Mouse (Mus musculus): ENCODE data around the gene Rnf182.

Rnf182 gene

DNA sequence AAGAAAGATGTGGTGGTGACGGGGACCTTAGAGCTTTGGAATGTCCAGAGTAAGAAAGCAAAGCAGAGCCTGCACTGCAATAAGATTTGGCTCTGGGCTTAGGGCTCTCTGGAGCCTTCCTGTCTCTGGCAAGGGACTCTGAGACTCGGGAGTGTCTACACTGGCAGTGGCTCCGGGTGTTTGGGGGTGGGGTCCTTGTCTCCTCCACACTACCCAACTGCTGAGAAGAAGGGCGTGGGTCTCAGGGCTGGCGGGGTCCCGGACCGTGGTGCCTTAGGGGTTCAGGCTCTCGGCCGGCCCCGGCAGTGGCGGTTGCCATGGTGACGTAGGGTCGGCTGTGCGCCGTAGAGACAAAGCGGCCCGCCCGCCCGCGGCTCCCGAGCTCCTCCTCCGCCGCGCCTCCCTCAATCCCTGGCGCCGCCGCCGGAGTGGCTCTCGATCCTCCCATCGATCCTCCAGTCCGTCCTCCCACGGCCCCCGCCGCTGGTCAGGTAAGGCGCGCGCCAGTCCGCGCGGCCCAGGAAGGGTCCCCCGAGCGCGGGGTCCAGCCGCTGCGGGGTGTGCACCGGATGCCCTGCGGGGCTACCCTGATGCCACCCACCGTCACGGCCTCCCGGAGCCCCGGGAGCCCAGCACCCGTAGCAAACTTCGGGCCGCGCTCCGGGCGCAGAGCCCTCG, at the start of gene Rnf182:
Gene Rnf182 (plus strand): TSS at position 134 of the 678 bp plus-strand sequence.
- peak; percentile 34 for DNase-seq

GRCm38 (mm10) chr13:43566184-43566583, 49.3 kb upstream of the Rnf182 start:
- DNase-seq, result no peak

DNA sequence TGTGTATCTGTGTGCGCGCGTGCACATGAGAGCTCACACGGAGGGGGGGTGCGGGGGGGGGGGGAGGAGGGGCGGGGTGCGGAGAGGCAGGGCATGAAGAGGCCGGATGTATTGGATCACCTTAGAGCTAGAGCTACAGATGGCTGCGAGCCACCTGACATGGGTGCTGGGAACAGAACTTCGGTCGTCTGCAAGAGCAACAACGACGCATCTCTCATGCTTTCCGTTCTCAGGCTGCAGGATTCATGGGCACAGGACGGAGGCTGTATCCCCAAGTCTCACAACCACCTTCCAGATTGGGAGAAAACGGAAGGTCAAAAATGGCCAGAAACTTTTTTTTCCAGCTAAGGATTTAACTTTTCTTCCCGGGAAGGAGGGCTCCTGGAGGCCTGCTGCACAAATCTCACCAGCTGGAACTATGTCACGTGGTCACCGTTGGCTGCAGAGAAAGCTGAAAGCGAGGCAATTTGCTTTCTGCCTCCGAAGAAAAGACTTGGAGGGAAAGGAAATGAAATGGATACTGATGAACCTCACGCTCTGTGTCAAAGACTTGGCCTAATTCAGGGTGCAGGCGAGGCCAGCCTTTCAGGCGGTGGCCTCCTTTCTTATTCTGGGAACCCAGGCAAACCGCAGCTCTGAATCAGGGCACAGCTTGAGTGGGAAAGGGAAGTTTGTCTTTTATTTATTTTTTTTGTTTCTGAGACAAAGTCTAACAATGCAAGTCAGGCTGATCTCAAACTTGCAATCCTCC, 48.2 kb upstream of the Rnf182 start:
- DNase-seq, result no peak

- no peak for DNase-seq
These were observed 41.5 kb upstream of the Rnf182 start for GRCm38 (mm10) chr13:43573979-43574378.

DNA sequence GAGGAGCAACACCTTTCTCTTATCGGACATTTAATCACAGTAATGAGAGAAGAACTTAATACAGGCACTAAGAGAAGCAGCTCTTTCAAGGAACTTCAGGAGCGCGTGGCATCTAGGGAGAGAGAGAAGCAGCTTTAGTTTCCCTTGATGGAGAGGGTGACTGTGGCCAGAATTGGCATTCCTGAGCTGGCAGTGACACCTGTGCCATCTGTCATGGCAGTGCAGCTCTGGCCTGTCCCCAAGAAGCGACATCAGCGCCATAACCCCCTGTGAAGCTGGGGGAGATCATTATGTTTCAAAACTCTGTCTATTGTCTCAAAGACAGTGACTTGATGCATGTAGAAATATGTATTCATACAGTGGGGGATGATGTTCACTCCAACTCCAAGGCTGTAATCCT, 40.1 kb upstream of the Rnf182 start:
- DNase-seq, result no peak

DNA sequence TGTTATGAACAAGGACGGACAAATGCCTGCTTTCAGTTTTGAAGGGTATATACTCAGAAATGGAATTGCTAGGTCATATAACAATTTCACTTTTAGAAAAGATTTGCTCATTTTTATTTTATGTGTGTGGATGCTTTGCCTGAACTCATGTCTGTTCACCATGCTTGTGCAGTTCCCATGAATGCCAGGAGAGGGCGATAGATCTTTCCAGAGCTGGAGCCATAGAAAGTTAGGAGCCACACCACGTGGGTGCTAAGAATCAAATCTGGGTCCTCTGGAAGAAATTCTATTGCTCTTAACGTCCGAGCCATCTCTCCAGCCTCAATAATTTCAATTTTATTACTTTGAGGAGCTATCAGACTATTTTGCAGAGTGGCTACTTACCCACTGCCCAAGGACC, 38.3 kb upstream of the Rnf182 start:
- DNase-seq, result no peak

GRCm38 (mm10) chr13:43577766-43578165, 37.7 kb upstream of the Rnf182 start:
- no peak for DNase-seq

- no peak for DNase-seq
These were observed 35.8 kb upstream of the Rnf182 start for GRCm38 (mm10) chr13:43579740-43580139.

DNA sequence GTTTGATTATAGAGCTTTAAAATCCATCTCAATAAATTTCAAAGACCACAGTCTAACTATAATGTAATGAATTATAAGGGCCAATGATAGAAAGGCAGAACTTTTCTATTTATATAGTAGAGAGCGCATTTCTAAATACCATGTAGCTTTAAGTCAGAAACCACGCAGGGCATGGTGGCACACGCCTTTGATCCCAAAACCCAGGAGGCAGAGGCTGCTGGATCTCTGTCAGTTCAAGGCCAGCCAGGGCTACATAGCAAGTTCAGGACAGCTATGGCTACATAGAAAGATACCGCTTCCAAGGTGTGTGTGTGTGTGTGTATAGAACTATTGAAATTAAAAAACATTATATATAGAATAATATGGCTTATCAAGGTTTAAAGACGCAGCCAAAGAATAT, 34.8 kb upstream of the Rnf182 start:
- no peak for DNase-seq

- DNase-seq, result no peak
These were observed 32.5 kb upstream of the Rnf182 start for GRCm38 (mm10) chr13:43582961-43583360.

GRCm38 (mm10) chr13:43583504-43583903, 32.0 kb upstream of the Rnf182 start:
- no peak for DNase-seq

- no peak for DNase-seq
These were observed 30.2 kb upstream of the Rnf182 start for GRCm38 (mm10) chr13:43585335-43585734.

DNA sequence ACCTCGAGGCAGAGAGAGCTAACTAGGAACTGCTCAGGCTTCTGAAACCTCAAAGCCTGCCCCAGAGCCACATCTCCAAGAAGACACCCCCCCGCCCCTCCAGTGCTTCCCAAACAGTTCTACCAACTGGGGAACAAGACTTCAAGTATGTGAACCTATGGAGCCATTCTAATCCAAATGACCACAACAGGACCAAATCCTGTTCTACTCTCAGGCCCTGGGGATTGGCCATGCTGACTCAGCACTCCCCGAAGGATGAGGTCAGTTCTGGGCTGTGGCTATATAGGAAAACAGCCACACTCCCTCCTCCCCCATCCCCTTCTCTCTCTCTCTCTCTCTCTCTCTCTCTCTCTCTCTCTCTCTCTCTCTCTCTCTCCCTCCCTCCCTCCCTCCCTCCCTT, 28.5 kb upstream of the Rnf182 start:
- DNase-seq, result no peak

DNA sequence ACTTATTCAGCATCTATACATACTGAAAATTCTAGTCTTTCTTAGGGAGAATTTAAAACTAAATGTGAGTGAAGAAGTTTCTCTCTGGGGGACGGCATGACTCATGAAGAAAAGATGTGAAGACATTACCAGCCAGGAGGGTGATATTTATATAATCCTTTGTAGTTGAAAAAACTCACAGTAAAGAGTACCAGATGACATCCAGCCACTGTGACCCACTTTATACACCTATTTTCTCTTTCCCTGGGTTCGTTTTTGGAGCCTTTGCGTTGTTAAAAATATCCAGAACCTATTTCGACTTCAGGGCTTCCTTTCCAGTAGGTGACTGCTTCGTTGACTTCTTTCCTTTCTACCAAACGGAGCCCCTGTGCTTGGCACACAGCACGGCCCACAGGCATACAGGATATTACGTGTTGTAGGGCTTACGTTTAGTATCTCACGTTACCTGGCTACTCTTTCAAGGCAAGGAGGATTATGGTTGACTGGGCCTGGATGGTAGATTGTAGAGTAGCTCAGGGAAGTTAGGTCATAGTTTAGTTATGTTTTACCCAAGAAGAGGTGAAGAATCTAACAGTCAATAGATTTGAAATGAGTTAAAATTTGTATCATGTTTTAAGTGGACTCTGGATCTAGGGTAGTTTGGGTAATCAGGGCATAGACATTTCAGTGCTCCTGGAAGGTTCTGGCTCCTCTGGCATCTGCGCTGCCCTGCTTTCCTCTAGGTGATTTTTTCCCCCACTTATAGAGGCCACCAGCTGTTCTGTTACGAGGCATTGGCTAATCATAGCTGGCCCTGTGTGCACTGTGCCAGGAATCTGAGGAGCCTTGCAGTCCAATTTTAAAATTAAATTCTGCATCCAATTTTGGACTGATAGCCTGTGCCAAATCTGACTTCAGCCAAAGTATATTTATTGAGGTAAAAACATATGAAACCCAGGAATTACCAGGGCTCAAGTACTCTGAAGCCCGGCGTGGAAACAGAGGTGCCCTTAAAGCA, 27.4 kb upstream of the Rnf182 start:
- DNase-seq, result no peak

DNA sequence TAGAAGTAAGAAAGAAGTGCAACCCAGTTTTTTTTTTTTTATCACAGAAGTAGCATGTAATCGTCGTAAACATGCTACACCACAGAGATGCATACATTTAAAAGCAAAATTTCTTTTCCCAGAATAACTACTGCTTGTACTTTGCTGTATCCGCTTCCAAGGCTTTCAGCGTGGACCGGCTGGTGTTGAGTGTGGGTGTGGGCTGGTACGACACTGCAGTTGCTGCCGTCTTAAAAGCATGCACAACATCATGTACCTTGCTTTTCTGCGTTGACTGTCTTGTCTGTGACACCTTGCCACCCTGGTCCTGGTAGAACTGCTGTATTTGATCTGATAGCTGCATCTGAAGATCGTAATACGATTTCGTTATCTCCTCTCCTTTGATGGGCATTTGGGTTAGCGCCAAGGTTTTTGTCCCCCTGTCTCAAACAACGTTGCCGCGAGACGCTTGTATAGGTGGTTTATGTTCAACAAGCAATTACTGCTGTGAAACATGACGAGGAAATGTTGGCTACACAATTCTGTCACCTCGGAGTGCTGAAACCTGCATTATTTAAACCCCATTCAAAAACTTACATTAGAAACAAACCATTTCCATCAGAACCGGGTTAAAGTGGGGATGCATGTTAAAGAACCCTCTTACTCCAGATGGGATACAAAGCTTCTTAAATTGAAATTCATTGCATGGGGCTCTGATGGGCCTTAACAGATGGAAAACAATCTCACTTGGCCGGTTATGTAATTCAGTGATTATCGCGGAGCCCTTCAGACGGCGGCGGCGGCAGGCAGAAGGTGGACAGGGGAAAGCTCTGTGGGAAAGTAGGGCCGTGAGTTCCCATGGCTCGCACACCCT, 23.5 kb upstream of the Rnf182 start:
- no peak for DNase-seq

- DNase-seq, result no peak
These were observed 22.8 kb upstream of the Rnf182 start for GRCm38 (mm10) chr13:43592681-43593068.

GRCm38 (mm10) chr13:43595896-43596295, 19.6 kb upstream of the Rnf182 start:
- peak; percentile 24 for DNase-seq

GRCm38 (mm10) chr13:43600967-43601366, 14.5 kb upstream of the Rnf182 start:
- no peak for DNase-seq

GRCm38 (mm10) chr13:43602440-43602839, 13.1 kb upstream of the Rnf182 start:
- DNase-seq, result no peak

GRCm38 (mm10) chr13:43603042-43603441, 12.5 kb upstream of the Rnf182 start:
- DNase-seq, result no peak

GRCm38 (mm10) chr13:43608854-43609253, 6.7 kb upstream of the Rnf182 start:
- DNase-seq, result no peak

DNA sequence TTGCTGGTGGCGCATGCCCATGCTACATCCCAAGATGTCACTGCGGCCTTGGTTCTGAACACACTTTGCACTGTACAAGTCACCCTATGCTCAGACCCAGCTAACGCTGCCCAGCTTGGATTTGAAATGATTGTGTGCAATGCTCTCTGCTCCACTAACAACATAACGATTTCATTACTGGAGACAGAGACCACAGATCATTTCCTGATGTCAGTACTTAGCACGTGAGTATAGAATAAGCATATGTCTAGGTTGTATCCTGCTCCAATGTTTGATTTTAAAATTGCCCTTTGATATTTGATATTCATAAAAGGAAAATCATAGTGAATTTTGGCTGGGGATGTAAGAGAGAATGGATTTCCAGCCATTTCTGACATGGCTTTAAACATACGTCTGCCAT, 3.5 kb upstream of the Rnf182 start:
- DNase-seq, result no peak
